Mouse (Mus musculus) c-Kit-positive CD71-positive TER-119-negative erythroid progenitor cells, embryonic 14.5 days (primary cell): ENCODE measurements at regions not wholly inside any gene's neighbourhood (a gene's known extent, or its start where the extent isn't known, plus 50 kb on each side); places are given as distances from the start of the nearest gene placed in this dataset.

Experiments used
- DNase-seq: peaks from one replicate; pipeline ENCODE4 v3.0.0-alpha.2; 2013; ENCODE audit warnings: low read depth

DNA sequence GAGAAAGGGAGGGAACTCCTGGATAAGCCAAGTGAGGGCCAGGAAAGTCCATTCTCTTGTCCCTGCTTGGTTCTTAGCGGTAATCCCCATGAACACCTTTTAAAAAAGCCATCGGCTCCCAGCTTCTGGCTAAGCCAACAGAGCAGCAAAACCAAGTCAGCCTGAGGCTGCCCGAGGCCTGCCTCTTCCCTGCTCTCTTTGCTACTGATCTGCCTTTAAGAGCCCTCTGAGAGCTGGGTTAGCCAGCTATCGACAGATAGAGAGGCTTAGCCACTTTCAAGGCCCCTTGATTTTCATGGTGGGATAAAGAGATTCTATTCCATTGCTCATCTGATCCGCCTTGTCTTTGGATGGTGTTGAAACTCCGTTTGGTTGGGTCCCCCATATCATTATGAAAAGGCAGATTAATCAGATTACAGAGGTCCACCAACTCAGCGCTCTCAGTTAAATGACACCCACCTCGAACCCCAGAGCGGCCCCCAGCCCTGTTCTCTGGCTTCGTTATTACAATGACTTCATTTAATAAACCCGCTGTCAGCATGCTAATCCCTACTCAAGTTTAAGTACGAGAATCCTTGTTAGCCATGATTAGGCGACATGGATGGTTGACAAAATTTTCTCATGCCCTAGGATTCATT is 66.1 kb downstream of the Slc4a3 start:
- no peak for DNase-seq

DNA sequence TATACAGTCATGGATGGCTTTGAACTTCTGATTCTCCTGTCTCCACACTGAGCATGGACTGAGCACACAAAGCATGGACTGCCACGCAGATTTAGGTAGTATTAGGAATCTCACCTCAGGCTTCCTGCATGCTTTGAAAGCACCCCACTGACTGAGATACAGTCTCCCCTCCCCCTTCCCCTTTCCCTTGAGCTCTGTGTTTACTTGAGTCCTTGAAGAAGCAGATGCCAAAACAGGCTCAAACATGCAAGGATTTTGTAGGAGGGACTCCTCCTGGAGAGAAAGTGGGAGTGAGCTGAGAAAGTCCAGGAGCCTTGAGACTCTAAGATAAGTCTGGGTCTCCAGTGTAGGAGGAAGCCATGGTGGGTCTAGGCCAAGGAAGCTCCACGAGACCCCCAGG is 67.1 kb downstream of the Slc4a3 start:
- DNase-seq = no peak

DNA sequence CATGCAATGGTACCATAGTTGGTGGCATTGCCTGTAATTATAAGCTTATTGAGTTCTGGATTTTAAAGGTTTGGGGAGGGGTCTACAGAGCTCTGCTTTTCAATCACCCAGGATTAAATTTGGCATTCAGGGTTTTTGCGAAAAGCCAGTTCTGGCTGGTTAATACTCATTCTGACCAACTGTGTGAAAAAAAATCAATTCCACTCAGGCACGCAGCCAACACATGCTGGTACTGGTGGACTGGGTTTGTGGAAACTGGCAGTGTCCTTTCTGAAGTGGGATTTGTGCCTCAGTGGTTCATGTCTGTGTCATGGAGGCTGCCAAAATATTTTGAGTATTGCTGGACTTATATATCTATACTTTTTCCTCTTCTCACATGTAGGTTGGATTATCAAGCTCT is 70.9 kb downstream of the Slc4a3 start:
- no peak for DNase-seq

DNA sequence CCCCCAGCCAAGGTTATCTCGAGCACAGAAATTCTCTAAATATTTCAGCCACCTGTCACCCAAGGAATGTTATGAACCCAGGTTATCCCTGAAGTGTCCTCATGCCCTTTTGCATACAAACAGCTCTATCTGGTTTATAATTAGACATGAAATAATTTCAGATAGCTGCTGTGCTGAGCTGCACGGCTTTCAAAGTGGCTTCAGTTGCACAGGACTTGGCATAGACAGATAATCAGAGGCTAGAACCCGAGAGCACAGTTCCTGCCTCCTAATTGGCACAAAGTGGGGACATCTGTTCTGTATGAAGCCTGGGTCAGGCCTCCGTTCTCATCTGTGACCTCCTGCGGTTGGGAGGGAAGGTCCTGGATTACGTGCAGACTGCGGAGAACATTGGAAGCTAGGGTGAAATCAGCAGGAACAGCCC is 72.3 kb downstream of the Slc4a3 start:
- DNase-seq = no peak

DNA sequence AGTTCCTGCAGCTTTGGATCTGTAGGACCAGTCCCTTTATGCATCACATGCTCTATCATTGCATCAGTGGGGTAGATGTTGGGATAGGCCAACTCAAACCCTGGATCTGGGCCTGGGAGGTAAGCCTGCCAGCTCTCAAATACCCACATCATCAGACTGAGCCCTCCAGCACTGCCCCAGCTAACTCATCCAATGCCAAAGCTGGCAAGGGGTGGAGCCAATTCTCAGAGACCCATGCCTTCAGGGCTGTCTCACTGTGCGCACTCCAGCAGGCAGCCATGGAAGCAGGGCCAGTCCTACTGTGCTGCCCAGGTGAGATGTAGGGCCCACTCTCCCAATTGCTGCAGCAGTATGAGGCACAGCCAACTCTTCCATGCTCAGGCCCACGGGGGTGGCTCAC is 84.2 kb downstream of the Slc4a3 start:
- no peak for DNase-seq

DNA sequence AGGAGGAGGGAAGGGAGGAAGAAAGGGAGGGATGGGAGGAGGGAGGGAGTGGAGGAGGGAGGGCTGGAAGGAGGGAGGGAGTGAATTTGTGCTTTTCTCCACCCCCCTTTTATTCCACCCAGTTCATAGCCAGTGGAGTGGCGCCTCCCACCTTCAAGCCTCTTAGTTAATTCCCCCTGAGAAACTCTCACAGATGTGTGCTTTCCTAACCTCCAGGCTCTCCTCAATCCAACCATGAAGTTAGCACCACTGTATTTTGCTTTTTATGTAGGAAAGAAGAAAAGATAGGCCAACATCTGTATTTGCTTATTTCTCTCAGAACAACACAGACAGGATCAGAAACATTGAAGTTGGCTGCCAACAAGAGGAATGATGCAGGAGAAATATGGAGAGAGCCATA is 85.7 kb downstream of the Slc4a3 start:
- no peak for DNase-seq

DNA sequence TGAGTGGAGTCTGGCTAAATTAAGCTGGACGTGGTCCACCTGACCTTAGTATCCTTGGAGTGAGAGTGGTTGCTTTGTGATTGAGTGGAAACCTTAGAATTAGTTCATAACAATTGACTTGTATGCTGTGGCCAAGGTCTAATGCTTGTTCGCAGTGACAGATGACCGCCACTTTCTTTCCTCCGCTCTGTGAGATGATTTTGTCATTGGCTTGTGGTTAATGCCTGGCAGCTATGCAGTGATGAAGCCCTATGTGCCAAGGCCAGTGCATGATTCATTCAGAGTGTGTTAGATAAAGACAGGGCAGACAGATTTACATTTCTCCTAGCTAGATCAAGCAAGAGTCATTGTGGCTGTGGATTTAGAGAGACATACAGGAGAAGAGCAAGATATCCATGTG is 89.5 kb downstream of the Slc4a3 start:
- DNase-seq = no peak

DNA sequence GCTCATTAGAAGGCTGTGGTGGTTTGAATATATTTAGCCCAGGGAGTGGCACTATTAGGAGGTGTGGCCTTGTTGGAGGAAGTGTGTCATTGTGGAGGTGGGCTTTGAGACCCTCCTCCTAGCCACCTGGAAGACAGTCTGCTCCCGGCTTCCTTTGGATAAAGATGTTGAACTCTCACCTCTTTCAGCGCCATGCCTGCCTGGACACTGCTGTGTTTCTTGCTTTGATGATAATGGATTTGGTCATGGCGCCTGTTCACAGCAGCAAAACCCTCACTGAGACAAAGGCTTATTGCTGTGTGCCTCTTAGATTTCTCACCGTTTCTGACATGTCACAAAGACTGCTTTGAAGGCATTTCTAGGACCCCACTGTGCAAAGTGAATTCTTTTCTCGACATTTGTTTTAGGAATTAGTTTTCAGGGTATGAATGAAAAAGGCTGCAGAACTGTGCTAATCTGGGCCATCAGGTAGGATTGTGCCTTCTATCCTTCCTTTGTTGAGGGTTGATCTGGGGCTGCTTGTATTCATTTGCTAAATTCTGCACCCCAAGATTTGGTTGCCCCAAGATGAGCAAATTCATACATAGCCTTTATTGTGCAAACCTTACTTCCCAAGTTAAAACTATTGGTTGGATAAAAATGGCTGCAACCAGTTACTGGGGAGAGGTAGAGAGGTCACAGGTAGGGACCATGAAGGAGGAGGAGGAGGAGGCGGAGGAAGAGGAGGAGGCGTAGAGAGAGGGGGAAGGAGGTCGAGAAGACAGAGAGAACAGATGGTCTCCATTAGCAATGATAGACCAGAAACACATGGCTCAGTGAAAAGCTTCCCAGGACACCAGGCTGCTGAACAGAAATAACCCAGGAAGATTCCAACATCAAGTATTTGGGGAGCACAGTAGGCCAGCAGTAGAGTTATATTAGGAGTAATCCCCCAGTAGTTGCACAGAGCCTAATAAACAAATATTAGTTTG is 93.2 kb downstream of the Slc4a3 start:
- DNase-seq = no peak

DNA sequence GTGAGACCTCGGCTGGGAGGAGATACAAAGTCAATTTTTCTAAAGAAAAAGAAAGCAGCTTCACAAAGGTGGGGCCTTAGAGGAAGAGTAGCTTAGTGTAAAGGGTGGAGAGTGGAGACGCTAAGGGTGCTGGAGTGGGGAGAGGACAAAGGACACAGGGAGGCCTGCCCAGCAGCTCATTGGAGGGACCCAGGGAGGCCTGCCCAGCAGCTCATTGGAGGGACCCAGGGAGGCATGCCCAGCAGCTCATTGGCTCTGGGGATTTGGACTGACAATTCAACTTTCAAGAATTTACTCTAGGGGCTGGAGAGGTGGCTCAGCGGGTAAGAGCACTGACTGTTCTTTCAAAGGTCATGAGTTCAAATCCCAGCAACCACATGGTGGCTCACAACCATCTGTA is 96.4 kb downstream of the Slc4a3 start:
- DNase-seq = no peak

DNA sequence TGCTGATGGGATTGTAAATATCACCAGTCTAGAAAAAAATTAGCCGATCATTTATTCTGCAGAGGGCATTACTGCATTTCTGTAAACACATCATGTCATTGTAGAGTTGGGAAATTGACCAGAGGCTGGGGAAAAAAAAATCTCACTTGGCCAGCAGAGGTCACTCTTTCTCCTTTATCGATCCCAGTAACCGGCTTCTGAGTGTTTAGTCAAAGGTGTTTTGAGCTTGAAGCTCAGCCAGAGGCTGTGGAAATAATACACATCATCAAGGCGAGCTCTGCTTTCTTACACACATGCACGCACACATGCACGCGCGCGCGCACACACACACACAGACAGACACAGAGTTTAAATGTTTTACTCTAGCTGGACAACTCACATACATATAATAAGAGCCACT is 106.5 kb downstream of the Slc4a3 start:
- peak; percentile 10 for DNase-seq

DNA sequence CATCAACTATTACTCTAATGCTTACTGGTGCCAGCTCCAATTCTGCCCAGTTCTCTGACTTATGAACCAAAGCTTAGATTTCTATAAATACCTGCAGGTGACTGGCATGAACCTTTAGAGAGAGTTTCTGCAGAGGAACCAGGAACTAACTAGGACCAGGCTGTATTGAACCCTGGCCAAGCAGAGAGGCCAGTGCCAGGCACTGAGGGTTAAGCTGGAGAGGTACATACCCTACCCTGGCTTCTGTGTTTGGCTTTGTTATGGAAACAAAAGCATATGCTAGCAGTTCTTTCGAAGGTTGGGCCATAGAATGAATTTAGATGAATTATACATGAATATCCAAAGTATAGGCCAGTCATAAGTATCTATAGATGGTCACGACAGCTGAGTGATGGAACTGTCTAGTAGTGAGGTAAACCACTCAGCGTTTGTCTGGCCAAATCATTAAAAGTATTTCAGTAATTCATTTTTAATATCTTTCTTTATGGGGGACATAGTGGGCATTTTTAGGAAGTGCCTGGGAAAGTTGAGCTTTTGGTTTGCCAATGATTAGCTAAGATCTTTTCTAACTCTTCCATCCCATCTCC is 107.0 kb downstream of the Slc4a3 start:
- no peak for DNase-seq

DNA sequence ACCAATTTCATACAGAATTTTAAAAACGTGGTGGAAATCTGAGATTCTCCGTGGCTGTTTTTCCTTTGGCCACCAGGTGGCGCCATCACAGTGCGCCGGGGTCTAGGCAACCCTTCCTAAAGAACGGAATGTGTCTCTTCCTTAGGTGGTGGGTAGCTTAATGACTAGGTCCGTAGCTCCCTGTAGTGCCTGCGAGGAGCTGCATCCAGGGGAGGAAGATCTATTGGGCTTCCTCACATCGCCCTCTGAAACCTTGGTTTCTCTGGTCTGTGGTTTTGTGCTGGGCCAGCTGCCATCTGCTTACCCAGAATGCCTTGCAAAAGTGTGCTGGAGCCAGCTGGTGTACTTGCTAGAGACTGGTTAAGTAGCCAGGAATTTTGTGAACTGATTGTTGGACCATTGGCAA is 107.6 kb downstream of the Slc4a3 start:
- peak; percentile 2 for DNase-seq

DNA sequence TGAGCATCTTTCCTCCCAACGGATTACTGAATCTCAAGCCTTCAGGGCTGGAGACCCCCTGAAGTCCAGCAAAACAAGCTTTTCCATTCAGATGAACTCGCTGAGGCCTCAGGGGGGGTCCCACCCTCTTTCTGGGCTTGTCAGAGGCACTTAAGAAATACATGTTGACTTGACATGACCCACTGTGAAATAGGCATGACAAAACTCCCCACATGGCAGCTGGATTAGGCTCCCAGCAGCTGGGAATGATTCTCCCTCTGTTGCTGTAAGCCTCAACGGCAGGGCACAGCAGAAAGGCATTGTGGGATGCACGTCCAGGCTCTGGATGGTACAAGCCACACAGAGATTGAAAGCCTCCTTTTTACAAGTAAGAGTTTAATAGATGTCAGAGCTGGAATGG is 110.5 kb downstream of the Slc4a3 start:
- no peak for DNase-seq

DNA sequence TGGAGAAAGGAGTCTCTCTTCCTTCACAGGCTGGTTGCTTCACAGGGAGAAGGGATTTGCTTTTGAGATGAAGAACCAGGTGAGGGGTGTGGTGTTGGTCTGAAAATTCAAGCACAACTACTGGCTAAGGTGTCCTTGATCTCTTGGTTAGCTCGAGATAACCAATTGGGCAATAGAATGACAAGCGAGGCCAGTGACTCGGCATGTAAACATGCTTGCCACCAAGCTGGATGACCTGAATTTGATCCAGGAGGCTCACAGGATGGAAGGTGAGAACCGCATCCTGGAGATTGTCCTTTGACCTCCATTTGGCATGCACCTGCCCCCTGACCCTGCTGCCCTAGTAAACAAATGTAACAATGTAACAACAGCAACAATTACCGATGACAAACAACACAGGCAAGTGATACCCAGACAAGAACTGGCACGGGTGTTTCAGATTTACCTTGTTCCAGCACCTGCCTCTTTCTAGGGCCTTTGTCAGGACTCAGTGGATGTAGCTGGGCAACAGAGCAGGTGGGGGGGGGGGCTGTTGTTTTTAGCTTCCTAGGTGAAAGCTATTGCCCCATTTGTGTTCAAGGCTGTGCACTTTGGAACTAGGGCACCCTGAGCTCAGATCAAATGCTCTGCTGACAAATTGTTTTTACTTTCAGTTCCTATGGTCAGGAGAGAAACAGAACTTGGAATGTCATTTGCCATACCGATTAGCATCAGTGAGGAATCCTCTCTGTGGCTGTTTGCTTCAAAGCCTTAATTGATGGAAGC is 114.5 kb downstream of the Slc4a3 start:
- DNase-seq = no peak

DNA sequence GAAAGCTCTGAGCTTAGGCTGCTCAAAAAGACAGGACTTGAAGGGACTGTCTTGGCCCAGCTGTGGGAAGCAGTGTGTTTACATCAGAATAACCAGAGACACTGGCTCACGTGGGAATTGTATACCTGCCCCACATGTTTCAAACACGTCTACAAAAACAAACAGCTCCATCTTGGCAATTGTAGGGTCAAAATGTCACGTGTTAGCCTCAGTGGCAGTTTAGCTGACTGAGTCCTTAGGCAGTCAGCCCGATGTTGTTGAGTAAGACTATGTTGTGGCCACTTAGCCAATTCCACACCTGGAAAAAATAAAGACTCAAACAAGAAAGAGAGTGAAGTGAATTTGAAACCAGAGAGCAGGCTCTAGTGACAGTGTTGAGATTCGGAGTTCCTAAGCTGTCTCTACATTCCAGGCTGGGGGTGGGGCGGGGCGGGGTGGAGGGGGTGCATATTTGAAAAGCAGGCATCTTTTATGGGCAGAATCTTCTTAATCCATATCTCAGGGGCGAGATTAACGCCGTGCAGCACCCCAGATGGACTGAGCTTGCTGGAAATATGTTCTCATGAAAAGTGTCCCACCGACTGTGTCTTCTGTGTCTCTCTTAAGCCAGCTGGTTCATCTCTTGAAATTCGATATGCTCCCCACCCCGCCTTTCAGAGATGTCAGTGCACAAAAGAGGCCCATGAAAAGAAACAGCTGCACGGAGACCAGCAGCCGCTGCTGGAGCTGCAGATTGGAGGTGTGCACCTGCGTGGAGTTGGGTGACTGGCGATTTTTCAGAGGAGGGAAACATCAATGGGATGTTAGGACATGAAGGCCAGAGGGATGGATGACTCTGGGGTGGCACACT is 116.3 kb downstream of the Slc4a3 start:
- no peak for DNase-seq

DNA sequence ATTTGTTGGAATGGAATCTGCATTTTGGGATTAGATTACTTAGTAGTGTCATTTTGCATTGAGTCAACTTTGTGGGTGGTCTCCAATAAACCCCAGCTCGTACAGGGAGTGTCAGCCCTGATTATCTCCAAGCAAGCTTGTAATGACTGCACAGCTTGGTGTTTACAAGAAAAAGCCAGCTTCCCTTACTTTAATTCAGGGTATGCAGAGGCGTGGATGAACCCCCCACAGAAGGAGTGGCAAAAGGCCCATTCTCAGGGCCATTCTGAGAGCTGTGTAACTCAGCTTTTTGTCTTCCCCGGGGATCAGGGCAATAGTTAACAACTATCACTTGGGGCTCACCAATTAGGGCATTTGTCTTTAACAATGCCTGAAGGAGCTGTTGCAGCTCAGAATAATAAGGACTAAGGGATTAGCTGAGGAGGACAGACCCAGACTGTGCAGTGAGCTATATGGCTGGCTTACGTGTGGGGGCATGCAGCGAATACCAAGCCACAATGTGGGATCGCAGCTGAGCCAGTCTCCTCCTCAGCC is 121.7 kb downstream of the Slc4a3 start:
- no peak for DNase-seq

DNA sequence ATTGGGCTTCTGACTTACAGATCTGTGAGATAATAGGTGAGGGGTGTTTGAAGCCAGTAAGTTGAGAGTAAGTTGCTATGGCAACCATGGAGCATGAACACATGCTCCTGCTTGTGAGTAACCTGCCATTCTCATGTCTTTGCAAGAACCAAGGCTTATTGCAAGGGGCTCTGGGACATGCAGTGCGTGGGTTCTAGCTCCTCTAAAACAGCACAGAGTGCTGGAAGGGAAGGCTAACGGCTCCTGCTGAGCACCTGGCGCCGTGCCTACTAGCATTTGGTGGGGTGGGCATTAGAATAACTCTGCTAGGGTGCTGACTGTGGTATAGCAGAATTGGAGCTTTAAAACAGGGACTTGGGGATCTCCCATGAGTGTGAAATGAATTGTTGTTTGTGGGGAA is 130.2 kb downstream of the Slc4a3 start:
- DNase-seq = no peak

DNA sequence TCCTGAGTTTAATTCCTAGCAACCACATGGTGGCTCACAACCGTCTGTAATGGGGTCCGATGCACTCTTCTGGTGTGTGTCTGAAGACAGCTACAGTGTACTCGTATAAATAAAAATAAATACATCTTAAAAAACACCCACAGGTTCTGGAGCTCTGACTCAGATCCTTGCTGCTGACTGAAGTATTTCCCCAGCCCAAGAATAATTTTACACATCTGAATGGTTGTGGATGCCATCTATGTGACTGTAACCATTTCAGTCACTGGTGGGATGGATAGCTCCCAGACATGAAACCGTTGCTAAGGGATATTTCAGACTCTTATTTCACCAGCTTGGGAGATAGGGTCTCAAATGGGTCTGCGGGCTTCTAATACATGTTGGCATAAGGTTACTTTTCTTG is 131.6 kb downstream of the Slc4a3 start:
- DNase-seq = no peak

DNA sequence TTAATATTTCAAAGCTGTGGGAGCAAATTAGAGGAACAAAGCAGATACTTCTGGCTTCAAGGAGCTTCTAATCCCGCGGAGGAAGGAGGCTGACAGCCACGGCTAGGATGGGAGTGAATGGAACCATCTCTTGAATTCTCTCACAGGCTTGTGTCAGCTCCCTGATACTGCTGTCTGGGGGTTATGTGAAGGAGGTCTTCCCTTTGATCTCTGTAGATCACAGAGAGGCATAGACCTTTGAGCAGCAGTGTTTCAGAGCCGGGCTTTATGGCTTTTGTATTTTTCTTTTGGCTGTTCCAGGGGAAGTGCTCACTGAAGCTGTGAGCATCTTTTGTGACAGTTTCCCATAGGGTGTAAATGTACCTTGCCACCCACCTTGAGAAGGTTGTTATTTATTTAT is 132.2 kb downstream of the Slc4a3 start:
- no peak for DNase-seq

DNA sequence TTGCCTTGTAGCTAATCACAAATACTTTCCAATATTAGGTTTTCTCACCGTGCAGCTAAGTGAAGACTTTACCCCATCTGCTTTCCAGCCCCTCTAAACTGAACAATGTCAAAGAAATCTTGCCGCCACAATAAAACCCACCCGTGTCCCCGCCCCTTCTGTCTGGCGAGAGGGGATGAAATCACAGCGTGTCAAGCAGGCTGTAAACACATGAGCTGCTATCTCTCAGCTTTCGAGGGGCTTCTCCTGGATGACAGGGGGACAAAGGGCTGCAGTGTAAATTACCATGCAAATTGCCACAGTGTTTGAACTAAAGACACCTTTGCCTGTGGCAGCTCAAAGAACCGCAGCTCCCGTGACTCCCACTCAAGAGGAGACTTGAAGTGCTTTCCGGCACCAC is 134.3 kb downstream of the Slc4a3 start:
- no peak for DNase-seq

DNA sequence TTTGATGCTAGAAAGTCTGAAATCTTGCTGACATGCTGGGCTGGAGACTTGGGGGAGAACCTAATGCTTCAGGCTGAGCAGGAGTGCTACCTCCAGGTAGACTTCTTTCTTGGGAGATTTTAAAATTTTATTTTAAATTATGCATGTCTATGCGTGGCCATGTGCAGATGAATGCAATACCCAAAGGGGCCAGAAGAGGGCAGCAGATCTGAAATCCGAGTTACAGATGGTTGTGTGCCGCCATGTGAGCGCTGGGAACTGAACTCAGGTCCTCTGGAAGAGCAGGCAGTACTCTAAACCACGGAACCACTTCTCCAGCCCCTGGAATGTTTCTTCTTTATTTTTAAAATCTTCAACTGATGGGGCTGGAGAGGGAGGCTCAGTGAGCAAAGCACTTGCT is 135.8 kb downstream of the Slc4a3 start:
- DNase-seq = no peak
